Mouse (Mus musculus): ENCODE measurements around the gene Ndc1.

Gene Ndc1

DNA sequence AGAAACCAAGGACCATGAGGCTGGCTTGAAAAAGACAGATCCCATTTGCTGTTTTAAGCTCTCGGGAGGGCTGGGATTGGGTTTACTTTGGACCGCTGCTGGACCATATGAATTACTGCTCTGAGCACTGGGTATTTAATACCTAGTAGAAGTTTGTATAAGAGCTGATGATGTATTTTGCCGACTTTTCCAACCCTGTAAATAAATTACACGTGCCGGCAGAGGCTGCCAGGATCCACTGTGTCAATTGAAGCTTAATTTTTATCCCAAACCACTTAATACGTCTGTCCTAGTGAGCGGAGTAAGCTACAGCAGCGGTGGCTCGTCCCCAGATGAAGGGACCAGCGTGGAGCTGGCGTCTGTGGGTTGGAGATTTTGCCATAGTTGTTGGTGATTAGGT is 74.7 kb downstream of the Ndc1 start:
- no peak for DNase-seq (ENCODE audit: low spot score)

DNA sequence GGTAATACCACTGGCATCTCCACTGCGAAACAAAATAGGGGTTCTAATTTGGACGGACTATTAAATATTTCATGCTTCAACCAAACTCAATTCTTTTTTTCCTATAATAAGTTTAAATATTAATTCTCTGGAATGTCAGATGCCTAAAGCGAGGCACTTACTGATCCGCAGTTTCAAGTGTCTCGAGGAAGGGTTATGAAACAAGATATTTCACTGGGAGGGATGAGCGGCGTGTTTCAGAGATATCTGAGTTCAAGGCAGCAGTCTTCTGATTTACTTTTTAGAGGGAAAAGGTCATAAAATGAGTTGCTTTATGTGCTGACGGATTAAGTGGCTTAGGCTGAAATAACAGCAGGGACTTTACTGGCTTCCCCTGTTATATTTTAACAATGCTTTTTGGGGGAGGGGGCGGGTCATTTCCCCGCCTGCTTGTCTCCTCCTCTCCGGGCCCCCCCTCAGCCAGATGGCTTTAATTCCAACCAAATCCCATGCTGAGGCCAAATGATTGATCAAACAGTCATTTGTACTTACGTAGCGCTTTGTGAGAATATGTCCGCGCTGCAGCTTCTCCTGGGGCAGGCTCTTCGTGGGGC is 75.4 kb downstream of the Ndc1 start:
- no peak for DNase-seq (ENCODE audit: low spot score)

DNA sequence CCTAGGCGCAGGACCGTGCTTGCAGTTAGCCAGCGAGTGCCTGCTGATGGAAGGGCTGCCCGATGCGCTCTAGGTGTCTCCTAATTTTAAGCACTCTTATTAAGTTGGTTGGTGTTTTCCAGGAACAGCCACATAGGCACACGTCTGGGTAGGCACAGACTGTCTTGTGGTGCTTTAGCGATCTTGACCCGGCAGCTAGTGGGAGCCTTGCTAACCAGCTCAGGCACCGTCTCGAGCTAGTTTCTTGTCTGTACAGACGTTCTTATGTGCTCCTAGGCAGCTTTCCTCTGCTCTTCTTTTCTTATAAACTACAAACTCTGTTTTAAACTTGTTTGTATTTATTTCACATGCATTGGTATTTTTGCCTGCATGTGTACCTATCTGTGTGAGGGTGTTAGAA is 76.0 kb downstream of the Ndc1 start:
- DNase-seq (ENCODE audit: low spot score) = no peak

DNA sequence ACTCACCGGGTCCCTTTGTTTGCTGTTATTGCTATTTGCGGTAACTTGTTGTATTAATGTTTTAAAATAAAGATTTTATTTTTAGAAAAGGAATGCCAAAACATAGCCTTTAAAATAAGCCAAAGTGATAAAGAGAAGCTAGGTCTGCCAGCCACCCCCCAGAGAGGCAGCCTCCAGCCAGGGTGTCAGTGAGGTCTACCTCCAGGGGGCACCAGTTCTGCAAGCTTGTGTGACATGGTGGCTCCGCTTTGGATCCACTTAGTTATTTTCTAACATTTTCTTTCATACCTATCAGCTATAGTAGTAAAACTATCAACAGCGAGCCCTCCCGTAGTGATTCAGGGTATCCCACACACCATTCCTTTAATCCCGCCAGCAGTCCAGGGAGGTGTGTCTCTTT is 80.9 kb downstream of the Ndc1 start:
- DNase-seq (ENCODE audit: low spot score) = no peak

DNA sequence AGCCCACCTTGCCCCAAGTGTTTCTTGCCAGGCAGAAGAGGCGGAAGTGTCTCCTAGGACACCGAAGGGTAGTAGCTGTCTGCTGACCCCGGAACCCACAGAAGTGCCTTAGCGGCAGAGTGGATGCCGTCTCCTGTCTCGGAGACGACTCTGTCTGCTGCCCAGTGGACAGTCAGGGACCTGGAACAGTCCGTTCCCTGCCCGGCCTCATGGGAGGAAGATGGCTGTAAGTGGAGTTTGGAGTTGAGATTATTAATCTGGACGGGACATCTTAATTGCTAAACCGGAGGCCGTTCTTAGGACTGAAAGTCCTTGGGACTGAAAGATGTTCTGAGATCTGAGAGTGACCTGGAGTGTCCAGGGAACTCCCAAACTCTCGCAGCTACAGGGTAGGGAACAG is 81.9 kb downstream of the Ndc1 start:
- DNase-seq (ENCODE audit: low spot score) = no peak

DNA sequence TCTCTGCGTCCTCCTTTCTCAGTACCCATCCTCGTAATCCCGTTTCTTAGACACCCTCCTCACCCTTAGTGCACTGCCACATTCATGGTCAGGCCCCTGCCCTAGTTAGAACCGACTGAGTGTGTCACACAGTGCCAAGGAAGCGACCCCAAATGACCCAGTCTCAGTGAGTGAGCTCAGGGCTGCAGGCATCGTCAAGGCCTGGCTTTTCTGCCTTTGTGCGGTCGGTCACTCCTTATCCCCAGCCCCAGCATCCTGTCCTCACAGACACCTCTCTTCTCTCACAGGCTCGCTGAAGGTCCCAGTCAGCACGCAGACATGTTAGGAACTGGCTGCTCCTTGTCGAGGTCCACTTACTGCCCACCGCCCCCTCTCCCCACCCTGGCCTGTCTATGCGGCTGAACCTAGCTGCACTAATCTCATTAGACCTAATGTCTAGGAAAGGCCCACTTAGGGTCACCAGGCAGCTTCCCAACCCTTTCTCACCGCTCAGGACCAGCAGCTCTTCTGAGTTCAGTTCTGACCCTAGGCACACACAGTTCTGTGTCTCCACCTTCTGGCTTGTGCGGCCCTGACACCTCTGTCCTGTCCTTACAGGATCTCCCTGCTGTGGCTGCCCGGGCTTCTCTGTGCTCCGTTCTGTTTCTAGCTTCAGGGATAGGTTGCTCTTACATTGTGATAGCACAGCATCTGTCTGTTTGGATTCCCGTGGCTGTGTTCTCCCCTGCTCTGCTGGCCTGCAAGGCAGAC is 84.9 kb downstream of the Ndc1 start:
- DNase-seq (ENCODE audit: low spot score) = no peak

DNA sequence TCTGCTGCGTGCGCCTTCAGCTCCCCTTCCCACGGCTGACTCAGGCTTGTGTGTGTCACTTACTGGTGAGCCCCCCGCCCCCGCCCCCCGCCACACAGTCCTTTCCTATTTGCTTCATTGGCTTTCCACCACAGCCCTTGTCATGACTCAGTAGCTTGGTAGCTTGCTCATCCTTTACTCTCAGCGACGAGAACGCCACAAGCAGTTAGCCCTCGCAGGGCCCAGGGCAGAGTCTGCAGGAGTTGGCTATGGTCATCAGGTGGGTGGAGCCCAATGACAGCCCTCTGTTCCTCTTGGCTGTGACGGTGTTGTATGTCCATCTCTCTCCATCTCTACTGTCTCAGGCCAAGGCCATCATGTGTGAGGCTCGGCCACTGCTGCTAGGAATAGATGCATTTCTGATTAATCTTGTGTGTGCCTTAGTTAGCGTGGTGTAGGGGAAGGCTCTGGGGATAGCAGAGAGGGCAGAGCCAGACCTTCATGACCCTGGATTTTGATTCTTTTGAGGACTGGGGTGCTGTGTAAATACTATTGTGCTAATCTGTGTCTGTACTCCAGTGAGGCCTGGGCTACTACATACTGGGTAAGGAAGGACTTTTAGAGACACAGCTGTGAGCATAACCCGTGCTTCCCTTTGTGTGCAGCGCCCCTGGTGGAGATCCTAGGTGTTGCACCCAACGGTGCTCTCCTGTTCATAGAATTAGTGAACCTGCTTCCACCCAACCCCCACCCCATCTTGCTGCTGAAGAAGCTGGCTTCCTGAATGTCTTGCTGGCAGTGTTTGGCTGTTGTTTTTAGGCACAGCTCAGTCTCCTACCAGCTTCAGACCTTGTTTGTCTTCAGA is 85.8 kb downstream of the Ndc1 start:
- peak; percentile 84 for DNase-seq (ENCODE audit: low spot score)

DNA sequence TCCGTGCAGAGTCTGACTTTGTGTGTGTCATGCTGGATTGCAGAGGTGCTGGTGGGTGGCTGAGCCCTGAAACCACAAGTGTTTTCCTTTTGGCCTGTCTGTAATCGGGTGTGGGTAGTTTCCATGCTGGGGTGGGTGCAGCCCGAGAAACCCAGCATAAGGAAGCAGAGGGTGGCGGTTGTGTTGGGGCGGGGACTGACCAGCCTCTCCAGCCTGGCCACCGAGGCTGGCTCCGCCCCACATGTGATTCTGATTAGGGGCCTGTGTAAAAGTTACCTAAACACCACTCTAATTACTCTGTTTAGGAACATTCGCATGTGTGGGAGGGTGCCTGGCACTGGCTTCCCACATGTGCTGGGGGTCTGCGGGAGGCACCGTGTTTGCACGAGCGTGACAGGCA is 90.0 kb downstream of the Ndc1 start:
- DNase-seq (ENCODE audit: low spot score) = no peak

DNA sequence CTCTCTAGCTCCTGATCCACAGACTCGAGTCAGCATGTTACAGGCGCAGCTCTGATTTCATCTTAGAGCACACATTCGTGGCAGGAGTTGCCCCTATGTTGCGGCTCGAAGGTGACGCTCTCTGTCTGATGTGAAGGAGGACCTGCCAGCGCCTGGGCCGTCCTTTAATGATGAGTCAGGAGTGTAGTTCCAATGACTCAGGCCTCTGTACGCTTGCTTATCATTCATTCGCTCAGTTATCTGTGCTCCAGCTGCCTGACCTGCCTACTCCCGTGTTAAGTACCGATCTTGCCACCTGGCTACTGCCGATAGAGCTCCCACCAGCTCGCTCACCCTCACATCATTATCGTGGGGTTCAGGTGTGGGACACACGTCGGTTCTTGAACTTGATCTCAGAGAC is 91.3 kb downstream of the Ndc1 start:
- DNase-seq (ENCODE audit: low spot score) = no peak

DNA sequence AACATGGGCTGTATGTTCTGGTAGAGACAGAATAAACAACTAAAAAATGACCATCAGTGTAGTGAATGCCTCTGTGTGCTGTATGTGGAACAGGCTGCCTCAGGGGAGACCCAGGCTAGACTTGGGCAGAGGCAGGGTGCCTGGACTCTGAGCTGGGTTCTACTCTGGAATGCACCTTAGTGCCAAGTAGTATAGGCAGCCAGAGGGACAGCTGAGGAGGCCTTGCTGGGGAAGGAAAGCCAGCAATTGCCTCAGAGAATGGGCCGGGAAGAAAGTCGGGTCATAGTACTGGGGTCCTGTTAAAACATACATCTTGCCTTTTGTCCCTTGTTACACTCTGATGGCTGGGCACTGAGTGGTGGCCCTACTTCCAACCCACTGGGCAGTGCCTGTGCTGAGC is 91.9 kb downstream of the Ndc1 start:
- no peak for DNase-seq (ENCODE audit: low spot score)

DNA sequence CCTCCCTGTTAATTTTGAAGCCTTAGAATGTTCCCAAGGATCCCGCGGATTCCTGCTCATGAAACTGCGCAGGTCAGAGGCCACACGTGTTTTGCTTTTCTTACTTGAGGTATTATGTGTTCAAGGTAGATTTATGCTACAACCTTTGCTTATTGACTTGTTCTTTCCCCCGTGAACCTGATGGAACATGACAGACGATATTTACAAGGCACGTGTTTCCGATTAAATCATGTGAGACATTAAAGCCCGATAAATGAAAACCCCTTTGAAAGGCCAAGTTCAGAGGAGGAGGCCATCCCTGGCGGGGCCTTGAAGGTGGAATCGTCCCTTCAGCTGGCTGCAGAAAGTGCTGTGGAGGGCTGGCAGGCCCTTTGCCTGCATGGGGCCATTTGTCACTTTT is 92.9 kb downstream of the Ndc1 start:
- DNase-seq (ENCODE audit: low spot score) = no peak
